Mouse (Mus musculus) spleen, postnatal 36 days (tissue): Measurements from ENCODE around the gene Il18rap.
"Not testable (repeated sequence)": the region's sequence is repeated elsewhere in the genome, so short reads cannot be mapped to it uniquely, and the experiment has no call there.

Experiments used
- DNase-seq, 2 experiments: peaks; one replicate each; pipeline ENCODE4 v3.0.0; 2022; ENCODE audit warnings: low spot score in 2 of 2, mixed read lengths in 1 of 2

The Il18rap gene

DNA sequence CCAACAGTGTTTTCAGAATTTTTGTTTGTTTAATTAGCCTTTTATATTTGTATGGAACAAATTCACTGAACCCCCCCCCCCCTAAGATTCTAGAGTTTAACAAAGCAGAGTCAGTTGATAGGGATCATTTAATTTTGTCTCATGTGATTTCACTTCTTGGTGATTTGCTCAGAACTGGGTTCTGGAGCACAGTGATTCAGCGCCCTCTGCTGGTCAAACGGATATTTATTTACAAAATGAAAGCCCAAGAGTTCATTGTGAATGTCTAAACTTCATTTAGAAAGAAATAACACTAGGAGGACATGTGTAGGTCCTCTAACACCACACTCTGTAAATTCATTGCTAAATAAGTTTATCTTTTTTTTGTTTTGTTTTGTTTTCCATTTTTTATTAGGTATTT, 29.5 kb downstream of the Il18rap start:
- peak; percentile 12 to 47 for DNase-seq

DNA sequence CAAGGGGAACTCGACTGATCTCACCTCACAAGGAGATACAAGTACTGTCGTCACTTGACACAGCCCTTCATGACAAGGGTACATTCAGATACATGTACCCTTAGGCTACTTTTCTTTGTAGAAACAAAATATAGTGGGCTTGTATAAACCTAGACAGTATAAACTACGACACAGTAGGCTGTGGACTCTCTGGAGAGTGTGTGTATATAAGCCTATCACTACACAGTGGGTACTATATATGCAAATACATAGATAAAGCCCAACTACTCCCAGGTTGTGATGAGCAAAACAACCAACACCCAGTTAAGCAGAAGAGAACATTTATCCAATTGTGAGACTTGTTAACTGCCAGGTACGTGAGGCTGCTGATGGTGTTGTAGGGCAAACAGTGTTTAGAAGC, 31.5 kb downstream of the Il18rap start:
- DNase-seq: no peak

DNA sequence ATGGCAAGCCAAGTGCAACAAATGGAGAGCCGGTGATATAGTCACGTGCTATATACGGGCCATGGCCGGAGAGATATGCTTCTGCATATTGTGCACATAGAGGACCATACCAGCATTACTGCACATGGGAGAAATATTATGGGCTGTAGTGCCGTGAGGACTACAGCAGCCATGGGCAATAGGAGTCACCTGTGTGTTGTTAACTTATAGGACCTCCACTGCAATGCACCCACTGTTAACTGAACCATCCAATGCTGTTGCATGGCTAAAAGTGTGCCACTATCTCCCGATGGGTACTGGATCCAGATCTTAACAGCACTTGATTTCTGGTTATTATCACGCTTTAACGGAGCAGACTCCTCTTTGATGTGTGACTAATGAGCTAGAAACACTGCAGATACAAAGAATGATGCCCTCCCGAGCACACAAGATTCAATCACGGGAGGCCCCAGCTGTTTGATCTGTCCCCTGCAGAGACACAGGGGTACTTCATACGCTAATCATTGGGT, 32.0 kb downstream of the Il18rap start:
- DNase-seq: no peak

DNA sequence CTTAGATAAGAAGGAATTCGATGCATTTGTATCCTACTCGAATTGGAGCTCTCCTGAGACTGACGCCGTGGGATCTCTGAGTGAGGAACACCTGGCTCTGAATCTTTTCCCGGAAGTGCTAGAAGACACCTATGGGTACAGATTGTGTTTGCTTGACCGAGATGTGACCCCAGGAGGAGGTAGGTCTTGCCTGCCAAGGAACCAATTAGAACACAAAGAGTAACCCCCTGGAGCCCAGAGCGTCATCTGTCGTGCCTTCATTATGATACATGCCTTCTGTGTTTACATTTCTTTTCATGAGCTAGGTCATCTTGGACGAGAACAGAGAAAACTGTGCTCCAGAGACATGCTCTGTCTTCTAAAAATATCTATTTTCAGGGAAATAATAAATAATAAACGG, 32.6 kb downstream of the Il18rap start:
- no peak for DNase-seq

DNA sequence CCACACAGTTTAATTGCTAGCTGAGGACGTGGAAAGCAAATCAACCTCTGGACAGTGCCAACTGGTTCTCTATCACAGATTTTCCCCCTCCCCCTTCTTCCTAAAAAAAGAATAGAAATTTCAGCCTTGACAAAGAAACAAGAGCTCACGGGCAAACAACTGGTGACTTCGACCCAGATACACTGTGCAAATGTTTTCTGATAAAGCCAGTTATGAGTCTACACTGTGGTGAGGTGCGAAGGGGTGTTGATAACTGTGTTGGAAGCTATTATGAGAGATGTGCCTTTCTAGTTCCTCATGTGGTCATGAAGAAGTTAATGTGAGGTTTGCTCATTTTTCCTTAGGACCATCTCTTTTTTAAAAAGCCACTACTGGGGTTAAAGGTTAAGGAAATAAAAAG, 54.2 kb downstream of the Il18rap start:
- DNase-seq: no peak

DNA sequence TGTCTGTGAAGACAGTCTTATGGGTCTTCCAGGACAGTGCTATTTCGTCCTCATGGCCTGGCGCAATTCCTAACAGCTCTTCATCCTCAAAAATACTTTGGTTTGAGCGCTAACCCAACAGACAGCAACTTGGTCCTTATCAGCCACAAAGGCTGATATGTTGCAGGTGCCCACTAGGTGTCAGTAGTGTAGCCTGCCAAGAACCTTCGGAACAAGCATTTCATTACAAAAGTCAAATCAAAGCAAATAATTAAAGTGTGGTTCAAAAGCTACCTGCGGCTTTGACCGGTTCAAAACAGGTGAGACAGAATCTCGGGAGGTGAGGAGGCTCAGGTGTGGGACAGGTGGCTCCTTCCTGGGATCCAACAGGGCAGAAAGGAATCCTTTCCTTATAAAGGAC, 64.6 kb downstream of the Il18rap start, which contains the start of gene Slc9a4:
TSS of gene Slc9a4 (plus strand) at position 298 of the 400 bp plus-strand sequence.
- DNase-seq: no peak

DNA sequence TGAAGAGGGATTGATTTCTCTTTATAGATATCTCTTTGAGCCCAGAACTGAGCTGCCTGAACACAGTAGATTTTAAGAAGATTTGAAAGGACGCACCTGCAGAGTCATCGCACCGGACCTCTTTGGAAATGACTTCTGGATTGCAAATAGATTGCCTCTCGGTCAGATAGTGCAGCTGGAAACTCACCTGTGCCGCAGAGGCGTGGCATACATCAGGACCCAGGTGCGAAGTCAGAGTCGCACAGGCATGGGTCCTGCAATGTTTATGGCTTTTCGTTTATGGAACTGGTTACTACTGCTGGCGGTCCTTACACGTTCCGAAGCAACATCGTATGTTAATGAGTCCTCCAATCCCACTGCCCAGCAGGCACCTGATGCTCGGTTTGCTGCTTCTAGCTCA, 65.1 kb downstream of the Il18rap start:
- DNase-seq: no peak

DNA sequence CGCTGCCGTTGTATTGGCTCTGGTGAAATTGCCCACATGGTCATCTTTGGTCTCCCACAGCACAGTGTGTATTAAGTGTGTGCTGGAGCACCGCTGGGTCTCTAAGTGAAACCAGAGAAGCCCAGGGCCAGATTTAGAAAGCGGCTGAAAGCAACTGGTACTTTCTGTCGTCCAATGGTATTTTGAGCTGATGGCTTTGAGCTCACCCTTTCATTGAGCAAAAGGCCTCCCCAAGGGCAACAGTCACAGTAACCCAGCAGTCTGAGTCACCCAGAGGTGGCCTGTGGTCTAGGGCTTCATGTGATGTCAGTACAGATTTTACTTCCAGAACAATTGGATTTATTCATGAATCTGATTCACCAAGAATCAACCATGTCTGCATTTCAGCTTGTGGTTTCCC, 71.6 kb downstream of the Il18rap start:
- no peak for DNase-seq

DNA sequence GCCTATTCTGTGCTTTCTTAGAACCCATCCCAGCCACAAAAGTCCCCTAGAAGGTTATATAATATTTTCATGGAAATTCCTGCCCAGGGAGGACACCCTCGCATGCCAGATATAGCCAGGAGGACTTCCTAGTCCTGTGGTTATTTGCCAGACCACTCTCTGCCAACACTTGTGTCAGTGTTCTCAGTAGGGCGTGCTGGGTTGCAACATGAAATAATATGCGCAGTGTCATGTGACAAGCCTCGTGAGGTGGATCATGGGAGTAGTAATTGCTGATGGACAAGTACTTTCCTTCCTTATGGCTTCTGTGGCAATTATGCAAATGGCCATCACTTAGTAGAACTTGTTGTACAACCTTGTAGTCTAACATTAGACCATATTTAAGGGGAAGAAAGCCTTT, 75.8 kb downstream of the Il18rap start:
- no peak for DNase-seq

DNA sequence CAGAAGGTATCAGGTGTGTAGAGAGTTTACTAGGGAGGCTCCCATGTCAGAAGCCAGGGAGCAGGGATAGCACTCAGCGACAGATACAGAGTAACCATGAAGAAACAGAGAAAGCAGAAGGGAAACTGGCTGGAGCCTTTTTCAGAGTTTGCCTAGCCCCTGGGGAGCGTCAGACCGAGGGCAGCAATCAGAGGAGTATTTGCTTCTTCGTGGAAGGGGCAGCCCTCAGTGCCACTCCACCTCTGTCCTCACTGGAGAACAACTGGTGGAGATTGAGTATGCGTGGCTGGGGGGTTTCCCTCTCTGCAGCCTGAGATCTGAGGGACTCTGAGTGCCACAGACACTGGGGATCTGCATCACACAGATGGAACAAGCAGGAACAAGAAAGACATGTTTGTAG, 82.7 kb downstream of the Il18rap start:
- DNase-seq: no peak

DNA sequence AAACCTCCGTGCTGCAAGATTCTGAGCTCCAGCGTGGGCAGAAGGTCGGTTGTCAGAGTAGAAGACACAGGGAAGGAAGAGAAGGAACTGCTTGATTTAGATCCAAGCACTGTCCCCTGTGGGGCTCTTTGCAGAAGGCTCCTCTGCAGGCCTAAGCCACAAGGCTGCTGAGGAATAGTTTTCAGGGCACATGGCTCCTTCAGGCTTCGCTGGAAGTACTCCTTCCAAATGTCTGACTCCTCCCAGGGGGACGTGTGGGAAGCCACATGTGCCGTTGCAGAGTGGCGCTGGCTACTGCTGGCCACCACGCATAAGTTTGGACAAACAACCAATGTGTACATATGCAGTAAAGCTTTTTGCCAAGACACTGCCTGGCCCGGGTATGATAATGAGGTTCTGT, 84.5 kb downstream of the Il18rap start:
- DNase-seq: not testable (repeated sequence)

DNA sequence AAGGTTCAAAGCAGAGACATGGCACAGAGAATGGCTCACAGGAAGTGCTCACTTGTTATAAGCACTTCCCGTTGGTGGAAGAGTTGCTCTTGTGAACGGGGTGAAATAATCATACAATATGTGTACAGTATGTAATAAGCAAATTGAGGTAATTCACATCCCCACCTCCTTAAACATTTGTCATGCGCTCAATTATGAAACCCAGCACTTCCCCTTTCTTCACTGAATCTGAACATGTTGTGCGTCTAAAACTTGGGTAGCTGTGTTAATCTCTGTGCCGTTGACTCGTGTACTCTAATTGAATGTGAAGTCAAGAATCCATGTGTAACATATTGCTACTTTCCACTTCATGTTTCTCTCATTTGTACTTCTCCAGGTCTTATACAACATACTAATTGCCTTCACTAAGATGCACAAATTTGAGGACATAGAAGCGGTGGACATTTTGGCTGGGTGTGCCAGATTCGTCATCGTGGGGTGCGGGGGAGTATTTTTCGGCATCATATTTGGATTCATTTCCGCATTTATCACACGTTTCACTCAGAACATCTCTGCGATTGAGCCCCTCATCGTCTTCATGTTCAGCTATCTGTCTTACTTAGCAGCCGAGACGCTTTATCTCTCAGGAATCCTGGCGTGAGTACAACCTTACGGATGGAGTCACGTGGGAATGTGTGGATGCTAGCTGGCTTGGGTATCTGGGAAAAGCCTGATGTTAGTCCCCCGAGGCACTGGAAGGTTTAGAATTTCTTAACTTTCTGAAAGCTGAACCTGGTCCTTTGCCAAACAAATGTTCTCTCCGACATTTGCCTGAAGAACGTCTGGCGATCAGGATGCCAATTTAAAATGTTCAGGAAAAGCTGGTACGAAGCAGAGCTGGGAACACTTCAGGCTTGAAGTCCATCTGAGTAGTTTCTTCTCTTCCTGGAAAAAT, 85.5 kb downstream of the Il18rap start:
- DNase-seq: no peak
